Mouse (Mus musculus) G1E-ER4 (cell line): ENCODE data around the gene Adh1. TPM values are rescaled to one million over a fixed set of nuclear protein-coding genes. Genes with fewer than 3 reads are reported as not detected.

Experiments
- GATA1 ChIP-seq: IDR thresholded peaks from one replicate; pipeline ENCODE4 v1.8.0; 2012; ENCODE audit warnings: low read length, inconsistent platforms
- polyA plus RNA-seq: library from polyadenylated mRNA; stranded (reverse); fragments of >175 nt; gene quantifications from 2 replicates; pipeline ENCODE4 v1.2.3, GENCODE M21; 2012

Adh1 gene
- polyA plus RNA-seq, 1 experiment = not detected

DNA sequence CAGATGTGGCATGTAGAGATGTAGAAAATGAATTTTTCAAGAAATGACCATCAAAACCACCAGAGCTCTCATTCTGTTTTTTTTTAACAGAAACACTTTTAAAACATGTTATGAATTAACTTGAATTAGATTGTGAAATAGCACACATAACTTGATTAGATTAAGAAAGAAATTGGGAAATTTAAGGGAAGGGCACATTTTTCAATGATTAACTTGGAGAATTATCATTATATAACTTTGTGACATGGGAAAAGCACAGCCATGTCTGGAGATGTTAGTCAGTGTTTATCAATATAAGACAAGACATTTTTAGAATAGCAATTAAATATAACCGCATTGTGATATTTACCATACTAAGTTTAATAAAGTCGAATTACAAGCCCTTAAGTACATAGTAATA is 29.3 kb upstream of the Adh1 start:
- no peak for TF ChIP-seq GATA1

DNA sequence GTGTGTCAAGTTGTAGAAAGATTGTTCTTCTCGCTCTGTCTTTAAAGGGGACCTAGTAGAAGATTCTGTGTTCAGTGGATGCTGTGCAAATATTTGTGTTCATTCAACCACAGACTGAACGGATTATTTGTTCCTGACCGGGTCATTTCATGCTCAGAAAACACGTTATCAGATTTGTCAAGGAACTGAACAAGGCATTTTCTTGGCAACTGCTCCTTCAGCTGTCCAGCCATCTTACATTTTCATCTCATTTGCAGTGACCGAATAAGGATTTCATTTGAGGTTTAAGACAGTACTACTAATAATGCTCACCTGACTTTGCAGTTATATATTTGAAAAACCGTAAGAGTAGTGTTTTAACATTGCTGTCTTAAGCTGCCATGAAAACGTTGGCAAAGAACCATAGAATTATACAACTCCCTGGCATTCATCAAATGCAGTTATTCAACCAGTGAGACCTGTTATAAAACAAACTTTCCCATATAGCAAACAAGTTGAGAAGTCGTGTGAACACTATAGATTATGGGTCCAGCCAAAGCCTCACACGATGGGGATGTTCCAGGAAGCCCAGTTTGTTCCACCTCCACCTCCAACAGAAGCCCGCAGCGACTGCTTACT is 24.1 kb upstream of the Adh1 start:
- TF ChIP-seq GATA1 = no peak

DNA sequence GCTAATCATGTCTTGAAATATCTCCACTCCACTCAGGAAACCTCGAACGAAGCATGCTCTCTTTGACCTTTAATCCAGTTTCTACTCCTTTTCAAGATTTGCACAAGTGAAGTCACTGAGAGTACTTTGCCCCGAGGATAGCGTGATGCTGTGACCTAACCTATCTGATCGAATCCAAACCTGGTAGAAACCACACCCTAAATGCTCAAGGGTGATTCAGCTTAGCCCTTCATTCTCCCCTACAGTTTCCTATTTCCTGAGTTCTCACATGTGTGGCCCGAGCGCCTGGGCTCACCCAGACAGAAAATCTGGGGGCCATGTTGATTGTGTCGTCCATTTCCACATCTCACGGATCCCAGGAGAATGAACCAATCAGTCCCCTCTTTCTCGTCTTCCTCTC is 22.7 kb upstream of the Adh1 start:
- no peak for TF ChIP-seq GATA1

DNA sequence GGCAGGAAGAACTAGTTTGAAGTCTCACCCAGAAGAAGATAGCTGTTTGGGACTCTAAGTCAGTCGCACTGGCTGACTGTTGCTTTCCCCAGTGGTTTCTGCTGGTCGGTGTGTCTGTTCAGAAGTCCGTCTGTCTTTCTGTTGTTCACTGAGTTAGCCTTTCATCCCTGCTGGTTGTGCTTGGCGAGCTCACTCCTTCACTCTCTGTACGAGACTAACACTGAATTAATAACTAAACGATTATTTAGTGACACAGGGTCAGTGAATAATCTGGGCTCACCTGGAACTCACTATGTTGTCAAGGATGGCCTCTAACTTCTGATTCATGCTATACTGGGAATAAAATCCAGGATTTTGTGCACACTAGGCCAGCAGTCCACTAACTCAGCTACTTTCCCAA is 21.3 kb upstream of the Adh1 start:
- TF ChIP-seq GATA1 = no peak

DNA sequence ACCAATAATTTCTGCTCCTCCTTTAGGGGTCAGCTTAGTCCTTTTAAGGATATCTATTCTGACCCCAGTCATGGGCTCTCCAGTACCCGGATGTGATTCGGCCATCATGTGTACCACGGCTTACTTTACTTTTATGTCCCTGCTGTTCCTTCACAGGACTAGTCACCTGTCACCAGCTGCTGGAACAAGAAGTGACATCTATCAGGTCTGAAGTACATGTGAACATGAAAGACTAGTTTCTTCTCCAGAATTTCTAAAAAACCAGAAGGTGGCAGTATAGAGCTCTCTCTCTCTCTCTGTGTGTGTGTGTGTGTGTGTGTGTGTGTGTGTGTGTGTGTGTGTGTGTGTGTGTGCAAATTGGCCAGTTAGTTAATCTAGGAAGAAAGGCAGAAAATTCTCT is 20.4 kb upstream of the Adh1 start:
- TF ChIP-seq GATA1 = no peak

DNA sequence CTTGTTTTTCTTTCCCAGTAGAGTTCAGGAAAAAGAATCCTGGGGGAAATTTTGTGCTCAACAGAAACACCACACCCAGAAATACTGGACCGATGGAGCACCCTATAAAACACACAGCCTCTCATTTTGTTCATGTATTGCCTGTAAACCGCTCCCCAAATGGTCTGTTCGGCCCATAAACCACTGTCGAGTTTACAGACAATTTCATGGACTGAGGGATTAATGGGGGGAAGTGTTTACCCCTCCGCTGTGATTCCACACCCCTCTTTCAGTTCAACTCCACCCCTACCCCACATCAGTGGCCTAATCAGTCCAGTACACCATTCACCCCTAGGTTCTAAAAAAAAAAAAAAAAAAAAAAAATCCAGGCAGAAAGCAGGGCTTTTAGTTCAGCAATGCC is 19.8 kb upstream of the Adh1 start:
- TF ChIP-seq GATA1 = no peak

DNA sequence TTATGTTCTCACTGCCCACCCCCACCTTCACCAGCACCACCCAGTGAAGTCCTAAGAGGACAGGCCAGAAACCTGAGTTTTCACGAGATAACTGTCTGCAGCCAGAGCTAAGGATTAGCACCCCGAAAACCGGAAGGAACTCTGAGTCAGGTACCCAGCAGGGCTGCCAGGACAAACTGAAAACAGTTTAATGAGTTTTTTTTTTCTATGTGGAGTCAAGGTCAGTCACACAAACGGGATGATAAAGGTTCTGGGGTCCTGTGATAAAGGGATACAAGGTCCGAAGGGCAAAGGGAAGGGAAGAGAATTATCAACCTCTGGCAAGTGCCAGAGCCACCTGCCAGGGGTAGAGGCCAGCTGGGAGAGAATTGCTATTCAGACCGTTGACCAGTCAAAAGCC is 19.4 kb upstream of the Adh1 start:
- no peak for TF ChIP-seq GATA1

DNA sequence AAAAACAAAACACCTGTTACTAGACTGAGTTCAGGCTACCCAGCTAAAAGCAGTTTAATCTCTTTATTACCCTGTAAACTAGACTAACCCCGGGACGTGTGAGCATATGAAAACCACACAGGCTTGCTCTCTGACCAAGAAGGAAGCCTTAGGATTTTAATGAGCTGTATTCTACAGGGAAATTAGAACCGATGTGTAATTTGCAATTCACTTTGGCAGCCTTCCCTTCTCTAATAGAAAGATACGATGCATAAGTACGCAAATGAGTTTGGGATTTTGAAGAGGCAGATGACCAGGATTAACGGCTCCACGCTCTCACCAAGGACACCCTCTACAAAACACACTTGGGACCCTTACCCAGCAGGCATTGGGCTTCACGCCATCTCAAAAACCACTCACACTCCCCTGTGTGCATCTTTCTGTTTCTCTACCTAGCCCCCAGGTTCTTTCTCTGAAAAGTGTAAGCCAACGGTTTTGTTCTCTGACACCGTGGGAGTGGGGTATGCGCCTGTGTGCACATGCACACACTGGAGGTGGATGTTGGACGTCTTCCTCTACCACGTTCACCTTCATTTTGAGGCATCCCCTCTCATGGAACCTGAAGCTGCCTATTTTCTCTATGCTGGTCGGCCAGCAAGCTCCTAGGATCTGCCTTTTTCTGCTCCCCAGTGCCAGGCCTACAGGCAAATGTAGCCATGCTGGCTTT is 18.6 kb upstream of the Adh1 start:
- no peak for TF ChIP-seq GATA1

DNA sequence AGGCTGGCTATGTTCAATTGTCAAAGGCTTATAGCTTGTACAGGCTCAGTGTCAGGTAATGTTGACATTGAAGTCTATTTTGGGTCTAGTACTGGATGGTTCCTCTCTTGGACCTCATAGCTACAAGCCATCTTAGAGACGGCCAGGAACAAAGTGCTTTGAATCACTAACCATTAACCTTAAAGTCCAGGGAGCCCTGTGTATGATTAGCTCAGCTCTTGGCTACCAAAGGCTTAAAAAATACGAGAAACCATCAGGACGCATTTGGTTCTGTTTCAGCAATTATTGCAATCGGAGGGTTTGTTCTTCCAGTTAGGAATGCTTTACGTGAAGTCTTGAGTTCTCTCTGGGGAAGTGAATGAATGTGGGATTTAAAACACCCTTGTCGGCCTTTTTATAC is 17.9 kb upstream of the Adh1 start:
- no peak for TF ChIP-seq GATA1

DNA sequence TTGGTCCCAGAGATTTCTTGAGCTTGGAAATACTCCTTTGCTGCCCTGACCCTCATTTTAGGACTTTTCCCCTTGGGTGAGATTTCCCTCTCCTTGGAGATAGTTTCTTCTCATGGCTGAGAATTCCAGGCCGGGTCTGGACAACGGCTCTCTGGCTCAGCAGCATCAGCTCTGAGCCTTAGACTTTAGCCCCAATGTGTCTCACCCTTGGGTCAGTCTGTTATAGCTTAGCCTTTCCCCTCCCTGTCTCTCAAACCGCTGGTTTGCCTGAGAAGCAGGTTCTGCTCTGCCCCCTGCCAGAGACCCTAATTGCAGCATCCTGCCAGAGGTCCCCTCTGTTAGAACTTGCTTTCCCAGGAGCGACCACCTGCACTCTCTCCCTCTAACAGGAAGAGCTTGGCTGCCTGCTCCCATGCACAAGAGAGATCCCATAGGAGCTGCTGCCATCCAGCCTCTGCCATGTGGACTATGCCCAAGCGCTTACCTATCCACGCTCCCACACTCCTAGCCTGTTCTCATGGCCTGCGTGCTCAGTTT is 16.4 kb upstream of the Adh1 start:
- TF ChIP-seq GATA1 = no peak

DNA sequence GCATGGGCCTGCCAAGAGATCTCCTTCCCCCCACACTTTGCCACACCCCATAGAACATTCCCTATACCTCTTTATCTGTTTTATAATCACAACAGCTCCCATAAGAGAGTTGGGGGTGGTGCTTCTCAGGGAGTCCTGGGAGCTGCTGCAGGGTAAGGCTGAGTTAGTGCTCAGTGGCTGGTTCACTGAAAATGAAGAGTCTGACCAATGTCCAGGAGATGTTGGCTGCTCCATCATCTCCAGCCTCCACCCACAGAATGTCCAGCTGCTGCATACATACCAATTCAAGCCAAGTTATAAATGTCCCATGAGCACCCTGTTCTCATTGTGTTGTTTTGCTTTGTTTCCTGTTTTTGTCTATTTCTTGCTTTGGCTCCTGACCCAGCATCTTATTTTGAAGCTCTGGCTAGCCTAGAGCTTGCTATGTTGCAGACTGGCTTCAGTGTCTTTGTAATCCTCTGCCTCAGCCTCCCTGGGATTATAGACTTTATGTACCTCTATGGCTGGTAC is 14.2 kb upstream of the Adh1 start:
- no peak for TF ChIP-seq GATA1

DNA sequence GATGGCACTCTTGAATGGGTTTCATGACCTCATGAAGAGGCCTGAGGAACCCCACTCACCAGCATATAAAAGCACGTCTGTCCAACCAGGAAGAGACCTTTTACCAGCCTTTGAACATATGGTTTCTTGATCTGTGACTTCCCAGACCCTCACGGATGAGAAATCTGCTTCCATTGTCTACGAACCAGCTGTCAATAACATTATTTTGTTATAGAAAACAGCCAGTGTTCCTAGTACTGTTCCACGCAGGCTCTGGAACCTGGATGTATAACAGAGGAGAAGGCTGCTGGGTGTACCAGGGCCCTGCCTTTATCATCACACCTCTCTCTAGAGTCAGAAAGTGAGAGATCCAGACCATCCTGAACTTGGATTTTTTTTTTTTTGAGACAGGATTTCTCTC is 13.6 kb upstream of the Adh1 start:
- no peak for TF ChIP-seq GATA1

DNA sequence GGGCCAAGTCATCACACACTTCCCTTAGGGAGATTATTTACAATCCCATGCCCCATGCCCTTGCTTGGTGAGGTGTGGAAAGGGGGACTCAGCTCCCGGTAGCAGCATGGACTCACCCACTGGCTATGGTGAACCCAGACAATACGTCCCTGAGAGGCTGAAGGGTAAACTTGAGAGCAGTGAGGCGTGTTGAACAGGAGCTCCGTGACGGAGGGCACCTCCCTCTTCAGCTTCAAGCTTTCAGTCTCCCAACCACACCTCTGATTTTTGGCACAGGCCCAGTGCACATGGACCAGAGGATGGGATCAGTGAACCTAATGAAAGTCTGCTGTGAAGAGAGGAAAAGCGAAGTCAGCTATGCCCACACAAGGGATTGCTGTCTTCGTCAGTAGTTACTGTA is 12.8 kb upstream of the Adh1 start:
- TF ChIP-seq GATA1 = no peak

DNA sequence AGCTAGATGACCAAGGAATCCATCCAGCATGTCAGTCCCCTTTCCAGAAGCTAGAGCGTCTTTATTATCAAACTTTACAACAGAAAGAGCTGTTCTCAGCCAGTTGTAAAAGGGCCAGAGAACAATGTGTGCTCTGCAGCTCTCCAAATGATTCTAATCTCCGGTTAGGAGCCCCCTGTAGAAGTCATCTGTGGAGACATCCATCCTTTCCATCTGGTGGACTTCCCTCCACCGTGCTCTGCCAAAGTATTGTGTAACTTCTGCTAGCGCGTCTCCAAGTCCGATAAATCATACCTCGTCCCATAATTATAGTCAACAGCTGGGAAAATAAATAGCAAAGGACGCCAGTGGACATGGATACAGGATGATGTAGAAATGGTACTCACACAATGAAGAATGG is 12.0 kb upstream of the Adh1 start:
- no peak for TF ChIP-seq GATA1

DNA sequence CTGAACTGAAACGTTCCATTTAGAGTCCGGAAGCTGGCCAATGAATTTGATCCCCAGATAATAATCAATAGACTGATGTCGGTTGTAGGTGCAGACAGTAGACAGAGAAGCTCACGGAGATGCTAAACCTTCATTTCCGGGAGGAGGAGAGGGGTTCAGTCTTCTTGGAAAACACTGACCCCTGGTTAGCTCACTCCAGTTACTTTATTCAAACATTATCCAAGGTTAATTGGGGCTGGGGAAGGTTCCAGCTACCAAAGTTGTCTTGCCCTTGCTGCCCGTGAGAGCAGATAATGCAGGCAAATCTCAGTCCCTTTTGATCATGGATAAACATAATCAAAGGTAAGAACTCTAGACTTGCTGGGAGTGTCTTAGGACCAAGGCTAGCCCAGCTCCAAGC is 9.6 kb upstream of the Adh1 start:
- no peak for TF ChIP-seq GATA1

DNA sequence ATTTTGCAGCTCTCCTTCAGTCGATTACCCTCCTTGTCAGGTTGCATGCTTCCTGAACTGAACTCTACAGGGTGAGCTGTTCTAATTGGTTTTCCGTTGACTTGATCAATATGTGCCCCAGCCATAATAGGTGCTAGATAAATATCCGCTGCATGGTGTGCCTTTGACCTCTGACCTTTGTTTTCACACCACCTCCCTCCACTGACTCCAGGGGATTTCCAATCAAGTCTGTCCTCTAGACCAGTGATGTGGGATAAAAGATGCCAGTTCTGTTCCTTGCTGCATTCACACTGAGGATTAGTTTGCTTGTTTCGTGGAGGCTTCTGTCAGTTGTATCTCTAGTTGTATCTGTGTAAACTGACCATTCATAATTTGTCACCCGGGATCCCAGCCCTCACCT is 6.6 kb upstream of the Adh1 start:
- TF ChIP-seq GATA1 = no peak

DNA sequence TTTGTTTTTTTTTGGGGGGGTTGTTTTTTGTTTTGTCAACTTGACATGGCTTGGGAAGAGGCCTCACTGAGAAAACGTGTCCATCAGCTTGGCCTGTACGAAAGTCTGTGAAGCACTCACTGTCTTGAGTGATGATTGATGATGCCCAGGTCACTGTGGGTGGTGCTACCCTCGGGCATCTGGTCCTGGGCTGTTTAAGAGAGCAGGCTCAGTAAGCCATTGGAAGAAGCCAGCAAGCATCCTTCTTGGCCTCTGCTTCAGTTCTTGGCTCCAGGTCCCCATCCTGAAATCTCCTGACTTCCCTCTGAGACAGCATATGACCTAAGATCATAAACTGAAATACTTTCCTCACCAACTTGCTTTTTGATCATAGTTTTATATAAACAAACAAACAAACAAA is 5.4 kb upstream of the Adh1 start:
- TF ChIP-seq GATA1 = no peak
